ENCODE assay signal across 14 mouse cellular contexts in the genomic region with DNA sequence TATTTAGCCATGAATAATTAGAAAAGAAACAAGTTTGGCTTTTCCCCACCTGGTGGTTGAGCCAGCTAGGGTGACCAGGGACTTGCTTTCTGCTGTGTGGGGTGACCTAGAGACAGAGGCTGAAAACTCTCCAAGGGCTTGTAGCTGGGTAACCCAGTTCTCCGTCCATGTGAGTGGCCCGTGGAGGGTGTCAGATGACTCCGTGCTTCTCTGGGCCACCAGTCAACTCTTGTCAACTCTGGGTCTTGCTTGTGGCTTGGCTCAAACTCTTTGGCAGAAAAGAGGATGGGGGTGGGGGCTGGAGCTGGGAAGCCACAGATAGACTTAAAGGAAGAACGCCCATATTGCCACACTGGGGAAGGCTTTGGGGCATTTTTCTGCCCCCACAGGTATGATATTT.
DNase-seq lines count a peak whose midpoint lies in the region; ATAC-seq and TF ChIP-seq lines count a peak whose summit lies in the region.
"Had no signal": no experiment of that assay in that cellular context is flagged by ENCODE, and none has a peak within 500 bp of the region (broad histone marks: within the 10 kb centered on the region; RNA-seq: fewer than 3 reads in every experiment).

No protein-coding gene starts in this region.

- no peaks in the 10 kb centered on the region for H3K36me3 ChIP-seq in heart, embryonic 10.5 days
- no peaks in the 10 kb centered on the region for H3K36me3 ChIP-seq in heart, postnatal 0 days (replicated peaks; ENCODE audit: control insufficient read depth, insufficient read depth, low read length)
- H3K36me3 ChIP-seq in neural tube, embryonic 15.5 days = no peaks in the 10 kb centered on the region
- H3K36me3 ChIP-seq: heart, embryonic 13.5 days; liver, embryonic 12.5 days had no signal

- WGBS in heart, embryonic 10.5 days = 60% methylated on average over 4 of the region's 4 CpGs
- 40% methylated on average over 4 of the region's 4 CpGs for WGBS in heart, postnatal 0 days
- 90% methylated on average over 4 of the region's 4 CpGs for WGBS in neural tube, embryonic 15.5 days

- no peak overlapping the region for H3K4me3 ChIP-seq in heart, embryonic 10.5 days
- no peak overlapping the region for H3K4me3 ChIP-seq in heart, postnatal 0 days (ENCODE audit: low read depth, low read length)
- no peak overlapping the region for H3K4me3 ChIP-seq in neural tube, embryonic 15.5 days (replicated peaks)
- H3K4me3 ChIP-seq: heart, embryonic 13.5 days; liver, embryonic 12.5 days had no signal

- peak; percentile 98 for DNase-seq in heart, adult 11 months
- DNase-seq in heart, embryonic 10.5 days (ENCODE audit: low spot score) = no peak
- DNase-seq in lung, postnatal 10 days = peak; percentile 58
- DNase-seq in lung, postnatal 25 days (ENCODE audit: low spot score) = no peak
- DNase-seq in heart, postnatal 0 days (ENCODE audit: low spot score) = peak; percentile 30
- peak; percentile 77 for DNase-seq in skeletal muscle tissue, adult 2 months (ENCODE audit: low read depth, low spot score)
- DNase-seq in layer of hippocampus, adult 11-12 months (ENCODE audit: low spot score) = no peak
- DNase-seq: cerebellum, adult 11-12 months; right cerebral cortex, postnatal 4 days had no signal

- no peak for TF ChIP-seq EP300 in heart, postnatal 0 days (IDR thresholded peaks at IDR 0.05; ENCODE audit: low read depth)

- no peaks in the 10 kb centered on the region for H3K4me1 ChIP-seq in heart, embryonic 10.5 days
- H3K4me1 ChIP-seq in heart, postnatal 0 days (ENCODE audit: control insufficient read depth, insufficient read depth) = no peaks in the 10 kb centered on the region
- no peaks in the 10 kb centered on the region for H3K4me1 ChIP-seq in neural tube, embryonic 15.5 days
- H3K4me1 ChIP-seq: liver, embryonic 12.5 days had no signal

- H3K27ac ChIP-seq in heart, embryonic 10.5 days = no peak overlapping the region
- no peak overlapping the region for H3K27ac ChIP-seq in heart, postnatal 0 days (ENCODE audit: low read depth)
- no peak overlapping the region for H3K27ac ChIP-seq in neural tube, embryonic 15.5 days (replicated peaks)
- H3K27ac ChIP-seq: heart, embryonic 13.5 days; liver, embryonic 12.5 days; stomach, postnatal 0 days had no signal

- ATAC-seq in heart, postnatal 0 days (ENCODE audit: insufficient read depth, low read depth) = no peak; the same call in 1 of the 2 replicates
- no peak for ATAC-seq in neural tube, embryonic 15.5 days (ENCODE audit: low FRiP score)
- ATAC-seq: forebrain, embryonic 14.5 days; liver, embryonic 12.5 days had no signal

- H3K4me2 ChIP-seq in heart, postnatal 0 days (ENCODE audit: low read depth, low read length) = no peak overlapping the region
- H3K4me2 ChIP-seq in neural tube, embryonic 15.5 days = no peak overlapping the region
- H3K4me2 ChIP-seq: heart, embryonic 13.5 days; liver, embryonic 12.5 days had no signal

- no peak for TF ChIP-seq CTCF in heart, postnatal 0 days (IDR thresholded peaks at IDR 0.05; ENCODE audit: low read depth)

- no peaks in the 10 kb centered on the region for H3K27me3 ChIP-seq in heart, embryonic 10.5 days (ENCODE audit: insufficient read depth, poor library complexity, severe bottlenecking)
- H3K27me3 ChIP-seq in heart, postnatal 0 days (ENCODE audit: control insufficient read depth, insufficient read depth, low read length) = no peaks in the 10 kb centered on the region
- no peaks in the 10 kb centered on the region for H3K27me3 ChIP-seq in neural tube, embryonic 15.5 days (replicated peaks)
- H3K27me3 ChIP-seq: heart, embryonic 13.5 days; liver, embryonic 12.5 days had no signal

- no peaks in the 10 kb centered on the region for H3K9me3 ChIP-seq in heart, embryonic 10.5 days
- no peaks in the 10 kb centered on the region for H3K9me3 ChIP-seq in heart, postnatal 0 days (replicated peaks; ENCODE audit: control insufficient read depth, low read length)
- H3K9me3 ChIP-seq in neural tube, embryonic 15.5 days (replicated peaks) = no peaks in the 10 kb centered on the region
- H3K9me3 ChIP-seq: heart, embryonic 13.5 days; liver, embryonic 12.5 days had no signal

- H3K9ac ChIP-seq in heart, postnatal 0 days (replicated peaks; ENCODE audit: low read depth, low read length) = no peak overlapping the region
- no peak overlapping the region for H3K9ac ChIP-seq in neural tube, embryonic 15.5 days (replicated peaks)
- H3K9ac ChIP-seq: heart, embryonic 13.5 days; liver, embryonic 12.5 days had no signal

Comparison
In these comparisons a context has a peak if more than half of its experiments do, and no peak if none do; other contexts are left out.
1. DNase-seq: peak in heart, adult 11 months (single experiment), lung, postnatal 10 days (single experiment), heart, postnatal 0 days (single experiment) and skeletal muscle tissue, adult 2 months (single experiment); none in heart, embryonic 10.5 days (single experiment), lung, postnatal 25 days (single experiment) and layer of hippocampus, adult 11-12 months (single experiment).